Comparison of ENCODE assay signal across 14 mouse cellular contexts in the genomic region with DNA sequence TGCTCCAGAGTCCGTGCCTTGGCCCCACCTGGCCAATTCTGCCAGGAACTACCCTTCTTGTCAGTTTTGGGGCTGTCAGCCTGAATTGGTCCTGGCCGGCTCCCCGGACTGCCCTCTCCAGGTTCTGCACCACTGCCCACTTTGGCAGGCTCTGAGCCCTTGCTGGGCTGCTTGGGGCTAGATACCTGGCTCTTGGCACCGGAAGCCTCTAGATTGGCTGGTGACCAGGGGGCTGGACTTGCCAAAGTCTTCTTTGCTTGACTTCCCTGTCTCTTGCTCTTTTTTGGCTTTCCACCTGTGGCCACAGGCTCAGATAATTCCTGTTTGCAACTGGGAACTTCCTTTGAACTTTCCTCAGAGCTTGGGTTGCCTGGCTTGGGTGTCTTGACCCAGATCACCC. TPM values are rescaled to one million over a fixed set of nuclear protein-coding genes. Genes with fewer than 3 reads are reported as not detected.
A peak's percentile ranks its signal among the peaks of the same experiment; 100 is the strongest.
DNase-seq lines count a peak whose midpoint lies in the region; ATAC-seq and TF ChIP-seq lines count a peak whose summit lies in the region.
"Had no signal": no experiment of that assay in that cellular context is flagged by ENCODE, and none has a peak within 500 bp of the region (broad histone marks: within the 10 kb centered on the region; RNA-seq: fewer than 3 reads in every experiment).

No protein-coding gene starts in this region.

- H3K4me1 ChIP-seq in kidney, adult 2 months (ENCODE audit: control insufficient read depth, insufficient read depth, low read length) = peaks cover 15% of the 10 kb centered on the region
- no peaks in the 10 kb centered on the region for H3K4me1 ChIP-seq in kidney, embryonic 16.5 days (ENCODE audit: insufficient read depth, low read length)
- no peaks in the 10 kb centered on the region for H3K4me1 ChIP-seq in forebrain, postnatal 0 days (ENCODE audit: insufficient read depth)
- H3K4me1 ChIP-seq: limb, embryonic 15.5 days; midbrain, embryonic 12.5 days had no signal

- peak overlapping the region; percentile 75 for H3K27ac ChIP-seq in kidney, adult 2 months (ENCODE audit: insufficient read depth, low read depth, low read length)
- no peak overlapping the region for H3K27ac ChIP-seq in kidney, embryonic 16.5 days (ENCODE audit: low read length)
- no peak overlapping the region for H3K27ac ChIP-seq in forebrain, postnatal 0 days (ENCODE audit: low read depth, low read length)
- H3K27ac ChIP-seq: gastrocnemius, adult 2 months; limb, embryonic 15.5 days; midbrain, embryonic 12.5 days had no signal

- ATAC-seq in kidney, embryonic 16.5 days (ENCODE audit: low FRiP score, low TSS enrichment) = no peak
- ATAC-seq in forebrain, postnatal 0 days = no peak
- ATAC-seq: forebrain, embryonic 16.5 days had no signal

- WGBS in kidney, adult 2 months = 32% methylated on average over 4 of the region's 4 CpGs
- WGBS in kidney, embryonic 16.5 days = 97% methylated on average over 4 of the region's 4 CpGs
- 95% methylated on average over 4 of the region's 4 CpGs for WGBS in forebrain, postnatal 0 days

- H3K27me3 ChIP-seq in kidney, adult 2 months (replicated peaks; ENCODE audit: control insufficient read depth, insufficient read depth, low read length) = no peaks in the 10 kb centered on the region
- no peaks in the 10 kb centered on the region for H3K27me3 ChIP-seq in kidney, embryonic 16.5 days (ENCODE audit: insufficient read depth, low read length)
- no peaks in the 10 kb centered on the region for H3K27me3 ChIP-seq in forebrain, postnatal 0 days (ENCODE audit: insufficient read depth, low read length)
- H3K27me3 ChIP-seq: limb, embryonic 15.5 days; midbrain, embryonic 12.5 days had no signal

- no peak for TF ChIP-seq POLR2A in kidney, adult 2 months (IDR thresholded peaks at IDR 0.05; ENCODE audit: low read depth, low read length)

- H3K4me3 ChIP-seq in kidney, adult 2 months (ENCODE audit: insufficient read depth, low read depth, low read length) = no peak overlapping the region
- H3K4me3 ChIP-seq in kidney, embryonic 16.5 days (ENCODE audit: low read length) = no peak overlapping the region
- H3K4me3 ChIP-seq in forebrain, postnatal 0 days (ENCODE audit: low read depth, low read length) = no peak overlapping the region
- H3K4me3 ChIP-seq: gastrocnemius, adult 2 months; limb, embryonic 15.5 days; midbrain, embryonic 12.5 days had no signal

- H3K36me3 ChIP-seq in kidney, adult 2 months (ENCODE audit: control insufficient read depth, insufficient read depth, low read length) = peaks cover 2% of the 10 kb centered on the region; the same call in 1 of the 2 replicates
- H3K36me3 ChIP-seq in kidney, embryonic 16.5 days (ENCODE audit: insufficient read depth, low read length) = peaks cover 84% of the 10 kb centered on the region
- peaks cover 94% of the 10 kb centered on the region for H3K36me3 ChIP-seq in forebrain, postnatal 0 days (ENCODE audit: insufficient read depth)

- TF ChIP-seq CTCF in kidney, adult 2 months (conservative IDR thresholded peaks at IDR 0.05; ENCODE audit: insufficient read depth, insufficient read length, low read depth, low read length) = no peak
- TF ChIP-seq CTCF in forebrain, postnatal 0 days (IDR thresholded peaks at IDR 0.05; ENCODE audit: low read depth) = no peak

- H3K9ac ChIP-seq in kidney, embryonic 16.5 days (replicated peaks; ENCODE audit: low read length) = no peak overlapping the region
- no peak overlapping the region for H3K9ac ChIP-seq in forebrain, postnatal 0 days
- H3K9ac ChIP-seq: limb, embryonic 15.5 days; midbrain, embryonic 12.5 days had no signal

- H3K9me3 ChIP-seq in kidney, embryonic 16.5 days (ENCODE audit: low read length) = no peaks in the 10 kb centered on the region
- no peaks in the 10 kb centered on the region for H3K9me3 ChIP-seq in forebrain, postnatal 0 days (ENCODE audit: low read length)
- H3K9me3 ChIP-seq: limb, embryonic 15.5 days; midbrain, embryonic 12.5 days had no signal

- DNase-seq in kidney, adult 2 months = peak; percentile 98
- DNase-seq in kidney, adult 9 months = peak; percentile 98
- peak; percentile 55 to 70 for DNase-seq in lung, adult 18-20 months
- DNase-seq in ovary, postnatal 36 days (ENCODE audit: low spot score) = peak; percentile 53
- DNase-seq in forebrain, postnatal 0 days = no peak
- DNase-seq in layer of hippocampus, postnatal 10 days (ENCODE audit: low spot score in 2 of 2) = no peak
- DNase-seq: adrenal gland, postnatal 36 days; gastrocnemius, adult 2 months; heart, adult 11 months; right cerebral cortex, postnatal 14 days had no signal

- no peak overlapping the region for H3K4me2 ChIP-seq in kidney, embryonic 16.5 days (replicated peaks; ENCODE audit: low read depth, low read length)
- no peak overlapping the region for H3K4me2 ChIP-seq in forebrain, postnatal 0 days (ENCODE audit: low read depth)
- H3K4me2 ChIP-seq: limb, embryonic 15.5 days; midbrain, embryonic 12.5 days had no signal

RNA-seq across cellular contexts. Expression of a gene that starts 6.4 kb away (rescaled TPM):
- polyA plus RNA-seq in kidney, adult 2 months (2012; rRNA removed) = 68.5 and 71.2 TPM in 2 replicates
- polyA plus RNA-seq in kidney, embryonic 16.5 days (2015; fragmentation: Nextera tagmentation; extraction: Ambion mirVana) = 89.1 and 91.6 TPM in 2 replicates
- total RNA-seq in forebrain, postnatal 0 days (2014; rRNA removed) = 65.2 and 69.6 TPM in 2 replicates
- polyA plus RNA-seq in forebrain, postnatal 0 days (2015; fragmentation: Nextera tagmentation; extraction: Ambion mirVana) = 46.1 and 51.7 TPM in 2 replicates
- total RNA-seq in layer of hippocampus, postnatal 10 days (2021) = 10 to 100 TPM; 36.9 to 46.6 TPM

RNA-seq across cellular contexts. Expression of a gene that starts 13.8 kb away (rescaled TPM):
- polyA plus RNA-seq in kidney, adult 2 months (2012; rRNA removed) = 4.7 and 7.7 TPM in 2 replicates
- polyA plus RNA-seq in kidney, embryonic 16.5 days (2015; fragmentation: Nextera tagmentation; extraction: Ambion mirVana) = 2.5 TPM in 2 replicates
- 2.5 and 4.8 TPM in 2 replicates for total RNA-seq in forebrain, postnatal 0 days (2014; rRNA removed)
- 0.82 TPM in 2 replicates for polyA plus RNA-seq in forebrain, postnatal 0 days (2015; fragmentation: Nextera tagmentation; extraction: Ambion mirVana)
- 1 to 10 TPM; 5.0 to 6.5 TPM for total RNA-seq in layer of hippocampus, postnatal 10 days (2021)

RNA-seq across cellular contexts. Expression of a gene that starts 28.0 kb away (rescaled TPM):
- polyA plus RNA-seq in kidney, adult 2 months (2012; rRNA removed) = 85.6 and 102 TPM in 2 replicates
- polyA plus RNA-seq in kidney, embryonic 16.5 days (2015; fragmentation: Nextera tagmentation; extraction: Ambion mirVana) = 40.2 and 41.2 TPM in 2 replicates
- total RNA-seq in forebrain, postnatal 0 days (2014; rRNA removed) = 88.4 and 93.1 TPM in 2 replicates
- polyA plus RNA-seq in forebrain, postnatal 0 days (2015; fragmentation: Nextera tagmentation; extraction: Ambion mirVana) = 41.2 and 41.6 TPM in 2 replicates
- 10 to 100 TPM; 61.9 to 82.4 TPM for total RNA-seq in layer of hippocampus, postnatal 10 days (2021)

RNA-seq across cellular contexts. Expression of a gene that starts 29.4 kb away (rescaled TPM):
- polyA plus RNA-seq in kidney, adult 2 months (2012; rRNA removed) = 22.8 and 23.5 TPM in 2 replicates
- 162 and 169 TPM in 2 replicates for polyA plus RNA-seq in kidney, embryonic 16.5 days (2015; fragmentation: Nextera tagmentation; extraction: Ambion mirVana)
- total RNA-seq in forebrain, postnatal 0 days (2014; rRNA removed) = 26.6 and 36.7 TPM in 2 replicates
- 114 and 115 TPM in 2 replicates for polyA plus RNA-seq in forebrain, postnatal 0 days (2015; fragmentation: Nextera tagmentation; extraction: Ambion mirVana)
- total RNA-seq in layer of hippocampus, postnatal 10 days (2021) = 10 to 100 TPM; 66.1 to 68.9 TPM

RNA-seq across cellular contexts. Expression of a gene that starts 30.6 kb away (rescaled TPM):
- 74.0 and 92.5 TPM in 2 replicates for polyA plus RNA-seq in kidney, adult 2 months (2012; rRNA removed)
- 175 and 177 TPM in 2 replicates for polyA plus RNA-seq in kidney, embryonic 16.5 days (2015; fragmentation: Nextera tagmentation; extraction: Ambion mirVana)
- total RNA-seq in forebrain, postnatal 0 days (2014; rRNA removed) = 52.9 and 56.3 TPM in 2 replicates
- polyA plus RNA-seq in forebrain, postnatal 0 days (2015; fragmentation: Nextera tagmentation; extraction: Ambion mirVana) = 102 TPM in 2 replicates
- 100 to 1,000 TPM; 127 to 128 TPM for total RNA-seq in layer of hippocampus, postnatal 10 days (2021)

Comparison
In these comparisons a context has a peak if more than half of its experiments do, and no peak if none do; other contexts are left out.
1. DNase-seq: peak in kidney, adult 2 months (single experiment), kidney, adult 9 months (single experiment), lung, adult 18-20 months (2 of 2) and ovary, postnatal 36 days (single experiment); none in forebrain, postnatal 0 days (single experiment) and layer of hippocampus, postnatal 10 days (0 of 2).